Mouse (Mus musculus) kidney, adult 2 months (tissue): ENCODE results near the gene Mpc1. TPM values are rescaled to one million over a fixed set of nuclear protein-coding genes. Genes with fewer than 3 reads are reported as not detected.
A peak's percentile ranks its signal among the peaks of the same experiment; 100 is the strongest.
"Not testable (repeated sequence)": the region's sequence is repeated elsewhere in the genome, so short reads cannot be mapped to it uniquely, and the experiment has no call there.

Experiments used
- DNase-seq: peaks from one replicate; pipeline ENCODE4 v3.0.0; 2021
- H3K27ac ChIP-seq: fragments of 200-500 bp; 2 replicates; pipeline ENCODE4 v1.5.1; 2012; ENCODE audit warnings: low read depth, low read length, control low read depth, inconsistent platforms; ENCODE audit not compliant: insufficient read depth
- H3K27me3 ChIP-seq: fragments of 200-500 bp; replicated peaks from 2 replicates; pipeline ENCODE4 v1.6.1; 2012; ENCODE audit warnings: mild to moderate bottlenecking, moderate library complexity, low read length, inconsistent platforms; ENCODE audit not compliant: control insufficient read depth, insufficient read depth
- H3K36me3 ChIP-seq: fragments of 200-500 bp; 2 replicates; pipeline ENCODE4 v1.6.1; 2012; ENCODE audit warnings: mild to moderate bottlenecking, moderate library complexity, low read length, inconsistent platforms; ENCODE audit not compliant: control insufficient read depth, insufficient read depth
- H3K4me1 ChIP-seq: fragments of 200-500 bp; 2 replicates; pipeline ENCODE4 v1.6.1; 2011; ENCODE audit warnings: low read length; ENCODE audit not compliant: control insufficient read depth, insufficient read depth
- H3K4me3 ChIP-seq: fragments of 200-500 bp; 2 replicates; pipeline ENCODE4 v1.5.1; 2011; ENCODE audit warnings: mild to moderate bottlenecking, low read depth, low read length, control low read depth; ENCODE audit not compliant: insufficient read depth
- CTCF ChIP-seq: fragments of 200-500 bp; conservative IDR thresholded peaks from 2 replicates; pipeline ENCODE4 v1.5.1; 2011; ENCODE audit warnings: low read depth, mild to moderate bottlenecking, control low read depth, low read length, moderate library complexity, mixed read lengths; ENCODE audit not compliant: insufficient read depth, insufficient read length
- POLR2A ChIP-seq: fragments of 200-500 bp; IDR thresholded peaks from one replicate; pipeline ENCODE4 v1.6.1; 2011; ENCODE audit warnings: low read depth, low read length, control low read depth
- WGBS: fragments of 180-500 bp; shearing (Covaris S2); methylation state at CpG from one replicate; pipeline ENCODE4 v1.1.7; 2018; 5-methylcytosine and 5-hydroxymethylcytosine counted together
- polyA plus RNA-seq: library from polyadenylated mRNA; depleted of rRNA; stranded (reverse); fragments of >200 nt; gene quantifications from 2 replicates; pipeline ENCODE4 v1.2.3, GENCODE M21; 2012; rRNA removed

The Mpc1 gene
- polyA plus RNA-seq, 1 experiment = 608 TPM

DNA sequence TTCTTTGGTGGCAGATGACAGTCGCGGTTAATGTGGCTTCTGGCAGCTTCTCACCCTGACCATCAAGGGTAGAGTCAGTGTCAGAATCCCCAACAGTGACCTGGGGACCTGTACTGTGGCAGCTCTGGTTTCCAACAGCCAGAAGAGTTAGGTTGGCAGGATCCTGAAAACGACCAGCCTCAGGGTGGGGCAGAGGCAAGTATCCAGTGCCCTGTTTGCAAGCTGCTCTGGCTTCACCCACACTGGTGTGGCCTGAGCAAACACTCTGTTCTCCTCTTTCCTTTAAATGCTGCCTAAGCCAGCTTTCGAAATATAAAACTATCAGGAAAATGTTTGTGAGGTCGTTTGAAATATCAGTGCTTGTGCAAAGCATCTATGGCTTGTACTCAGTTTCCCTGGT is 47.9 kb downstream of the Mpc1 start:
- H3K4me1 ChIP-seq = no peaks in the 10 kb centered on the region
- H3K27me3 ChIP-seq = no peaks in the 10 kb centered on the region
- TF ChIP-seq POLR2A (no peak), CTCF (no peak)
- no peak overlapping the region for H3K4me3 ChIP-seq
- H3K27ac ChIP-seq = no peak overlapping the region
- DNase-seq = no peak
- 76% methylated on average over 5 of the region's 5 CpGs for WGBS
- no peaks in the 10 kb centered on the region; the same call in none of the 2 replicates for H3K36me3 ChIP-seq

DNA sequence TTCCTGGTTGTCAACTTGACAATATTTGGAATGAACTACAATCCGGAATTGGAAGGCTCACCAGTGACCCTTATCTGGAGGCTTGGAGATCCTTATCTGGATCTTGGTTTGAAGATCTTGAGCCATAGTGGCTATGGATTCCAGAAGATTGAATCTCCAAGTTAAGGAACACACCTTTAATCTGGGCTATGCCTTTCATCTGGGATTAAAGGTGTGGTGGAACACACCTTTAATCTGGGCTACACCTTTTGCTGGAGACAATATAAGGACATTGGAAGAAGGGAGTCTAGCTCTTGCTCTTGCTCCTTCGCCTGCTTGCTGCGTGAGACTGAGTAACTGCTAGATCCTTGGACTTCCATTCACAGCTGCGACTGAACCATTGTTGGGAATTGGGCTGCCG is 54.5 kb downstream of the Mpc1 start, which contains the start of gene Prr18:
Gene Prr18 (plus strand): TSS at position 301 of the 400 bp plus-strand sequence.
- not testable (repeated sequence) for DNase-seq, H3K27me3 ChIP-seq, H3K36me3 ChIP-seq, H3K4me1 ChIP-seq, H3K27ac ChIP-seq, H3K4me3 ChIP-seq
- WGBS = 92% methylated on average over 1 of the region's 5 CpGs

DNA sequence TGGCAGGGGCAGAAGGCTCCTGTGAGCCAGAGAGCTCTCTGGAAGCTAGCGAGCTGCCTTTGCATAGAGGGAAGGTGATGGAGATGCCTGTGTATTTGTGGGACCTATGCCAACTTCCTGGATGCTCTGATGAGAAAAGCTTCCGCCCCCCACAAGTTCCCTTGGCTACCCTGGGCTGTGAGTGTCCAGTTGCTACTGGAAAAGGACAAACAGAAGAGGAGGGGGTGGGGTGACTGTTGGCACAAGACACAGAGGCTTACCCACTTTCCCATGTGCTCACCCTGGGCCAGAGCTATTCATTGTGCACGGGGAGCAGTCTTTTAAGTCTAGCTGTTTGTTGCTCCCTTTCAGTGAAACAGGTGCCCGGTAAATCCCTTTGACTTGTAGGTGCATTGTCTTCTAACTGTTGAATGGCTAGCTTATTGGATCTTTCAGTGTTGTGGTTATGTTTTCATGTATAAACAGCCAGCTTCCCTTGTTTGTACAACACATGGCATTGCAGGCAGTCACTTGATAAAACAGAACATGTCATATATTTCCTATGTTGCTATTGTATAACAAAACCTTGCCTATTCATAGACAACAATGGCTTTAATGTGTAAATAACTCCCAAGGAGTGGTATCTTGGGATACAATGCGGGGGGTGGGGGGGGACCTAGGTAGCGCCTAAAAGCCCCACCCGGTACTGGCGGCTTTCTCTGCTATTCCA is 57.1 kb downstream of the Mpc1 start:
- WGBS = 32% methylated on average over 8 of the region's 8 CpGs
- no peak for TF ChIP-seq POLR2A
- H3K4me3 ChIP-seq = no peak overlapping the region
- H3K27ac ChIP-seq = no peak overlapping the region
- peak; percentile 10 for DNase-seq
- H3K4me1 ChIP-seq = no peaks in the 10 kb centered on the region
- no peaks in the 10 kb centered on the region for H3K36me3 ChIP-seq
- H3K27me3 ChIP-seq = peaks cover 4% of the 10 kb centered on the region; the same call in 1 of the 2 replicates

DNA sequence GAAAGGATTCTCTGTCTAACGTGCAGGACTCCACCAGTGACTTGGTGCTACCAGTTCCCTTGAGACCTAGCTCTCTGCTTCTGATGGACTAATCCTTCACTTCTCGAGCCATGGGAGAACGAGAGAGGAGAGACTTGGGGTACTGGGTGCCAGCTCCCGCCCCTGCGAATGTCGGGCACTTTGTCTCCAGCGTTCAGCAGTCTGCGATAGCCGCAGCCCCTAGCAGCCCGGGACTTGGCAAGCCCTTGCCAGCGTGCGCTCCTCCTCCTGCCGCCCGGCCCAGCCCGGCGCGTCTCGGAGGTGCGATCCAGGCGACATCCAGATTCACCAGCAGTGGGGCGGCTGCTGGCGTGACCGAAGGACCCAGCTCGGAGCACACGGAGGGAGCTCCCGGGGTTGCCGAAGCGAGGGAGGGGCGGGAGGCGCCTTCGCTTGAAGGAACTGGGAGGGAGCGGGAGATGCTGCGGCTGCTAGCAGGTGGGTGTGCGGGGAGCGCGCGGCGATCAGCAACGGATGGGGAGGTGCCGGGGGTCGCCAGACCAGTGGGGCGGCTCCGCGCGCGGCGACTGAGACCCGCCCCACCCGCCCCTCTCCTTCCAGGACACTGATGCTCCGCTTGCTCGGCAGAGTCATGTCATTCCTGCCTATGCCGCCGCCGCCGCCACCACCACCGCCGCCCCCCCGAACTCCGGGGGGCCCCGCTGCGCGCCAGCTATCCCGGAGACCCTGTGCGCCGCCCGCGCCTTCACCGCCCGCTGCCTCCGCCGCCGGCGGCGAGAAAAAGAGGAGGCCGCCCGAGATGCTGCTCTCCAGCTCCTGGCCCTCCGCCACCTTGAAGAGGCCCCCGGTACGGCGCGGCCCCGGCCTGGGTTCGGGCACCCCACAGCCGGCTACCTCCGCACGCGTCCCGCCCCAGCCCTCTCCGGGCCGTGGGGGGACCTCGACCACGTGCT is 58.0 kb downstream of the Mpc1 start:
- DNase-seq = peak; percentile 27
- 1% methylated on average over 85 of the region's 92 CpGs for WGBS

DNA sequence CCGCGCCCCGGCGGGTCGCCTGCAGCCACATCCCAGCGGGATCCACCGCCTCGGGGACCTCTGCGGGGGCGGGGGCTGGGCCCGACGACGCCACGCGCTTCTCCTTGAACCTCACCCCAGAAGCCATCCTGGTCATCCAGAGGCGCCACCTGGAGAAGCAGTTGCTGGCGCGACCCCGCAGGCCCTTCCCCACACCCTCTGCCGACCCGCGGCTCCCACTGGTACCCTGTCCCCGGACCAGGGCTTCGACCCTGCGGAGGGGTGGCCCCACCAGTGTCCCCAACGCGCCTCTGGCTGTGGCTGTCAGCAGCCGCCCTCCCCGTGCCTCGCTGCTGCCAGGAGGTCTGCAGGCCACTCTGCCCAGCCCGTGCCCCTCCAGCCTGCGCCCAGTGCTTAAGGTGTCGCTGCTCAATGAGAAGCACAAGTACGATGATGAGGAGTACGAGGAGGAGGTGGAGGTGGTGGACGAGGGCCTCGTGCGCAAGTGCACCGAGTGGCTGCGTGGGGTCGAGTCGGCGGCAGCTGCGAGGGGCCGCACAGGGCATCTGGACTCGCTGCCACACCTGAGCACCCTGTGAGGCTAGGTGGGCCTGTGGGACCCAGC is 58.8 kb downstream of the Mpc1 start:
- no peak for DNase-seq
- peak overlapping the region; percentile 13 for H3K4me3 ChIP-seq
- H3K27ac ChIP-seq = no peak overlapping the region
- H3K27me3 ChIP-seq = peaks cover 4% of the 10 kb centered on the region; the same call in 1 of the 2 replicates
- no peak for TF ChIP-seq CTCF
- TF ChIP-seq POLR2A = no peak
- H3K36me3 ChIP-seq = no peaks in the 10 kb centered on the region
- H3K4me1 ChIP-seq = no peaks in the 10 kb centered on the region
- whole genome bisulfite sequencing = 20% methylated on average over 41 of the region's 46 CpGs

More for the DNA sequence above, 58.0 kb downstream of the Mpc1 start:
- Histone ChIP-seq H3K27me3 (peaks cover 4% of the 10 kb centered on the region; the same call in 1 of the 2 replicates), H3K4me1 (no peaks in the 10 kb centered on the region), H3K27ac (no peak overlapping the region), H3K4me3 (peak overlapping the region; percentile 40), H3K36me3 (no peaks in the 10 kb centered on the region)
- TF ChIP-seq POLR2A = no peak

DNA sequence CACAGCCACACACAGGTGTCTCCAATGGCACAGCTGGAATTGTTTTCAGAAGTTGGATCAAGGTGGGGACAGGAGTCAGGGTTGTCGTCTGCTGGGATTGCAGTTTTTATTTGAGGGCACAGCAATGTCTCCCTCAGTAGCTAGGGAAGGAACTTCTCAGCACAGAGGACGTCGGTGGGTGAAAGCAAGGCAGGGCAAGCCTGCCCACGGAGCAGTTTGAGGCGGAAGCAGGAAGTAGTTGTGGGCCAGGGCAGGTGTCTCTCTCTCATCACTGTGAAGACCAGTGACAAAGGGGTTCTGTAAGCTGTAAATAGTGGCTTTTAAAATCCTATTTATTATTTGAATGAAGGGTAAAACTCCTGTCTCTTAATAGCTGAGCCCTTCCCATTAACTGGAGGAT is 60.0 kb downstream of the Mpc1 start:
- DNase-seq = no peak
- Histone ChIP-seq H3K27me3 (peaks cover 4% of the 10 kb centered on the region; the same call in 1 of the 2 replicates), H3K4me3 (no peak overlapping the region), H3K27ac (no peak overlapping the region), H3K36me3 (no peaks in the 10 kb centered on the region), H3K4me1 (no peaks in the 10 kb centered on the region)
- TF ChIP-seq CTCF (no peak), POLR2A (no peak)
- 53% methylated on average over 5 of the region's 5 CpGs for WGBS

DNA sequence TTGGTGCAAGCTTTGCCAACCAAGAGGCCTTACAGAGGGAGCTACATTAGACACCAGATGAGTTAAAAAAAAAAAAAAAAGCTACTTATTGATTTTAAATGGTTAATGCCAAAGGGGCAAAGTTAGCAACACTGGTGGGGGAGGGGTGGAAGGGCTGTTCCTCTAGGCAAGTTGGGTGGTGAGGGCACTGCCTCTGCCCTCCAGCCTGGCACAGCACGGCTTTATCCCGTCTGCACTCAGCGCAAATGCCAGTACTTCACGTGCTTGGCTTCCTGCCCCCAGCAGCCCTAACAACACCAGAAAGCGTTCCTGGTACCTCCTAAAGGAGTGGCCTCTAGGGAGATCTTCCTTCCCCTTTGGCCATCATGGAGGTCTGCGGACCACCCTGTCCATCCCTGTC is 60.7 kb downstream of the Mpc1 start:
- Histone ChIP-seq H3K27ac (no peak overlapping the region), H3K27me3 (peaks cover 4% of the 10 kb centered on the region; the same call in 1 of the 2 replicates), H3K36me3 (no peaks in the 10 kb centered on the region), H3K4me3 (no peak overlapping the region), H3K4me1 (no peaks in the 10 kb centered on the region)
- 44% methylated on average over 6 of the region's 6 CpGs for WGBS
- TF ChIP-seq POLR2A = no peak
- TF ChIP-seq CTCF = no peak
- DNase-seq = peak; percentile 76

Other genes with a start within 250 kb of the Mpc1 start
- gene Gm49673, start 135.1 kb upstream of the Mpc1 start, polyA plus RNA-seq = 0.30 and 1.0 TPM in 2 replicates
- gene Rnaset2a, start 134.8 kb upstream of the Mpc1 start, polyA plus RNA-seq = 90.6 and 121 TPM in 2 replicates
- 3.0 and 4.4 TPM in 2 replicates for gene Fgfr1op, start 117.4 kb upstream of the Mpc1 start, polyA plus RNA-seq
- 0.08 and 2.2 TPM in 2 replicates for gene Ccr6, start 46.9 kb upstream of the Mpc1 start, polyA plus RNA-seq
- 70.2 and 76.1 TPM in 2 replicates for gene Sft2d1, start 28.2 kb downstream of the Mpc1 start, polyA plus RNA-seq
- 0.05 and 0.14 TPM in 2 replicates for gene Prr18, start 54.6 kb downstream of the Mpc1 start, polyA plus RNA-seq
- 0.06 TPM in 1 of 2 replicates, not detected in the other for gene T2, start 73.1 kb downstream of the Mpc1 start, polyA plus RNA-seq
- not detected in 2 replicates for gene T, start 151.5 kb downstream of the Mpc1 start, polyA plus RNA-seq
- gene Pde10a, start 242.5 kb downstream of the Mpc1 start, polyA plus RNA-seq = 1.8 and 2.0 TPM in 2 replicates